Mouse (Mus musculus) thymus, adult 18-20 months (tissue): ENCODE data around the gene Acvr2b.
A peak's percentile ranks its signal among the peaks of the same experiment; 100 is the strongest.

ENCODE experiments used
- DNase-seq, 2 experiments: peaks; one replicate each; pipeline ENCODE4 v3.0.0; 2022; ENCODE audit warnings: mixed read lengths in 2 of 2

Gene Acvr2b

GRCm38 (mm10) chr9:119474717-119475611, 73.0 kb downstream of the Acvr2b start:
- DNase-seq: no peak

DNA sequence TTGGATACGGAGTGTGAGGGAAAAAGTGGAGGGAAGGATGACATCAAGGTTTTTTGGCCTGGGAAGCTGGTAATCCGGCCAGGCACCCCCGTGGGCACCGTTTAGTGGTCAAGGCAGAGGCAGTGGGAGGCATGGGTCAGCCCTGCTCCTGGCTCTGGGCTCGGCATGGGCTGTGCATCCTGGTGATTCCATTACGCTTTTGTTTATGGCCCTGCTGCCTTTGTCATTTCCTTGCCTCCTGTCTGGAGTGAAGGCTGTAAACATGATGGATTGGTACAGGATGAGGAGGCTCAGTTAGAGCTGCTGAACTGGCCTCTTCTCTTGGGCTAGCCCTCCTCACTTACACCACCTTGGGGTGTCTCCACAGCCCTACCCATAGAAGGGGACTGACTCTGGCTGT, 75.8 kb downstream of the Acvr2b start:
- no peak for DNase-seq

DNA sequence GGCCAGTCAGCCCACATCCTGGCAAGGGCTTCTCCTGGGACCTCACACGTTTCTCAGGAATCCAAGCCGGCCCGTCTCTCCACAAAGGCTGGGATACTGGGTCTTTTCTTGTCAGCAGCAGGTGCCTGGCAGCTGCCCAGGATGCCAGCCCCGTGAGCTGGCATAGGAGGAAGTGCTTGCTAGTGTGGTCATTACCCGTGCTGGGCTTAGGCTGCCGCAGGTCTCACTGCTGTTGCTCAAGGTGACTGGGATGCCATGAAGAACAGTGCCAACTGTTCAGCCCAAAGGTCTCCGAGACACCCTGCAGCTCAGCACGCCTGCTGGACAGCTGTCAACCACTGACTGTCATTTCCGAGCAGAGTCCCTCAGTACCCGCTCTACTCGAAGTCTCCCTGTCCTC, 76.4 kb downstream of the Acvr2b start:
- no peak for DNase-seq

DNA sequence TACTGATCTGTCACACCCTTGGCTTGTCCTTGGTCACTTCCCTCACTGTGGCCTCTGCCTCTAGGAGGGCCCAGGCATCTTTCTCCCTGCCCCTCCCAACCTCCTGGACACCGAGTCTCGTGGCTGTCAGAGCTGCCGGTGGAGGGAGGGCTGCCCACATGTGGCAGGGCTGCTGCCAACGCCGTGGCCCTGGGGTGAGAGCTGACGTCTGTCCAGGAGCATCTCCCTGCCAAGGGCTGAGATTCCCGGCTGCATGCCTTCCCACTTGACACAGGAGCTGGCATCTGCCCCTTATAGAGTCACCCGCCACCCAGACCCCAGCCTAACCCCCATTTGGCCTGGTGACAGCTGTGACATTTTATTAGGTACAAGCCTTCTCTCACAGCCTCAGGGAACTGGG, 77.4 kb downstream of the Acvr2b start:
- no peak for DNase-seq

GRCm38 (mm10) chr9:119481612-119482011, 79.7 kb downstream of the Acvr2b start:
- DNase-seq: no peak

GRCm38 (mm10) chr9:119483554-119484353, 81.8 kb downstream of the Acvr2b start:
- DNase-seq: peak in 1 of 2 experiments; percentile 47

DNA sequence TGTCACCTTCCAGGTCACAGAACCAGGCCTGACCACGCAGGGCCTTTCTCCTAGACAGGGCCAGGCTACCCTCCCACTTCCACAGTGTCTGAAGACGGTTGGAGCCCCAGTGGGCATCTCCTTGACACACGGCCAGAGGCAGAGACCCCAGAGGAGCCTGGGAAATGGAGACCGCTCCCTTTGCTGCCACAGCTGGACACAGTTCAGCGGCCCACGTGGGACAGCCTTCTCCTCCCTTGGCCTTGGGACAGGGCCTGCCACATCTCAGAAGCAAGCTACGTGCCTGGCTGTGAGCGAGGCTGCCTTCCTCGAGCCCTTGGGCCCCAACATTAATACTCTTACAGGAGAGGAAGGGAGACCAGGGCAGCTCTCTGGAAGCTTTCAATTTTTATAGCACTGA, 82.5 kb downstream of the Acvr2b start:
- DNase-seq: no peak
